Mouse (Mus musculus) heart, postnatal 0 days (tissue): ENCODE data around the gene Pate4.

Source experiments
- CTCF ChIP-seq: IDR thresholded peaks from 2 replicates; pipeline ENCODE4 v1.5.1; 2016; ENCODE audit warnings: antibody characterized with exemption, control low read depth, low read depth
- EP300 ChIP-seq: IDR thresholded peaks from 2 replicates; pipeline ENCODE4 v1.6.1; 2016; ENCODE audit warnings: antibody characterized with exemption, low read depth

DNA sequence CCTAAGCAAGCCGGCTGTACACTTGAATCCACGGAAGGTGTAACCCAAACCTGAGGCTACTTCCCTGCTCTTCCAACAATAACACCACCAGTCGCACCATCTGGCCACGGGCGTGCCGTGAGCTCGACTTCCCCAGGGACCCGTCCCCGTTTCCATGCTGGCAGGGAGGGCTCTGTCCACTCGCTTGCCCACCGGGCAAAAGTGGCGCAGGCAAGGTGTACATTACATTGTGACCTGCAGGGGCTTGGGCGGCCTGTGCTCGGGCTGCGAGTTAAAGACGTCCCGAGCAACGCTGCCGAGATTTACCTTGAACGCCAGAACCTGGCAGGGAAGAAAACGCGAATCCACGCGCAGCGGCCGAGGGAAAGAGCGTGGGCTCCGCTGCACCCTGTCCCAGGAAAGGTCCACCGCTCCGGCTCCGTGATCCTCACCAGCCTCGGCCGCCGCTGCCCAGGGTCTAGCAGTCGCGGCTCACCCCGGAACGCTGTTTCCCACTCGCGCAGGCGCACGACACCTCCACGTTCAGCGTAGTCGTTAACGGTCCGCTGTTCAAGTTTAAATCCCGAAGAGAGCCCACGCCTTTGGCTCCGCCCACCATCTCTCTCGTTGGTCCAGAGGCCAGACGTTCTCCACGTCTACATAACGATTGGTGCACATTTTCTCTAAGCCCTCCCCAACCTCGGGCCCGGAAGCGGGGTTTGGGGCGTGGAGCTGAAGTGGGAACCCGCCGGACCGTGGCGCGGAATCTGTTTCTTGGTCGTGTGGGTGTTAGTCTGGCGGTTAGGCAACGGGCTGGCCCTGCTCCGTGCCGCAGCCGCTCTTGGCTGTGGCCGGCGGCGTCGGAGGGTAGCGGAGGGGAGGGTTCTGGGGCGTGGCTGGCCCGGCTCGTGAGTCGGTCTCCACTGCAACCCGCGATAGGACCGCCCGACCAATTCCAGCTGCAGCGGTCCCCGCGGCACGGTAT lies 41.9 kb downstream of the Pate4 start, which contains the start of the genes Pate2 and Hyls1:
- no peak for TF ChIP-seq EP300
- no peak for TF ChIP-seq CTCF
